Mouse (Mus musculus) C2C12 (cell line): ENCODE measurements around the gene Map6.

Source experiments
- CEBPB ChIP-seq: IDR thresholded peaks from one replicate; pipeline ENCODE4 v1.6.1; 2011; ENCODE audit warnings: low read depth, mild to moderate bottlenecking, control low read depth, moderate library complexity
- CTCF ChIP-seq: IDR thresholded peaks from one replicate; pipeline ENCODE4 v1.5.1; 2011; ENCODE audit not compliant: control insufficient read depth, insufficient read depth, insufficient read length
- FOSL1 ChIP-seq: IDR thresholded peaks from one replicate; pipeline ENCODE4 v1.8.0; 2011; ENCODE audit warnings: mild to moderate bottlenecking, low read length; ENCODE audit not compliant: poor library complexity, insufficient read depth, severe bottlenecking
- MAX ChIP-seq: IDR thresholded peaks from one replicate; pipeline ENCODE4 v1.6.1; 2011; ENCODE audit warnings: mild to moderate bottlenecking, control low read depth
- MYOD1 ChIP-seq: IDR thresholded peaks from one replicate; pipeline ENCODE4 v1.6.1; 2011; ENCODE audit warnings: low read depth; ENCODE audit not compliant: control insufficient read depth, insufficient read length
- MYOG ChIP-seq: IDR thresholded peaks from one replicate; pipeline ENCODE4 v1.6.1; 2011; ENCODE audit not compliant: control insufficient read depth, insufficient read length; ENCODE audit errors: extremely low read depth
- USF1 ChIP-seq: IDR thresholded peaks from one replicate; pipeline ENCODE4 v1.6.1; 2011; ENCODE audit warnings: low read depth, mild to moderate bottlenecking, control low read depth, moderate library complexity

DNA sequence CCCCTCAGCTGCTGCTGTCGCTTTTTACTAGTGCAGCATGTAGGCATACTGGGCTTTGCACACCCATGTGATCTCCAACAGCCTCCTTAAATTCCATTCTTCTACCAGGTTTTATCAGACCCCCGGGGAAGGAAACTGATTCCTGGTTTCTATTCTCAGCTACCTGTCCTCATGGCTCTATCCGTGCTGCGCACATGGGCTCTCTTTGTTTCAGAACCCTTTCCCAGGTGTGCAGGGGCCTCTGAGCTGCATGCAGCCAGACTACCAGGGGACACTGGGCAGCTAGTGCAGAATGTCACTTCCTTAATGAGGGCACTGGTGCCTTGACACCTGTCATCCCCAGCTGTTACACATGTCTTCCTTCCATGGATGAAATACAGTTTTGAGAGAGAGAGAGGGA is 44.8 kb downstream of the Map6 start:
- no peak for TF ChIP-seq CTCF
- no peak for TF ChIP-seq MYOD1
- no peak for TF ChIP-seq CEBPB
- no peak for TF ChIP-seq USF1
- no peak for TF ChIP-seq MAX
- TF ChIP-seq MYOG = no peak
- no peak for TF ChIP-seq FOSL1
